Mouse (Mus musculus): ENCODE measurements around the gene Parvb. TPM values are rescaled to one million over a fixed set of nuclear protein-coding genes. Genes with fewer than 3 reads are reported as not detected.

Parvb gene
- total RNA-seq, 2 experiments from 2014 or later = 130 to 134 TPM

GRCm38 (mm10) chr15:84321544-84322174 lies 89.8 kb downstream of the Parvb start:
- no peak for DNase-seq (ENCODE audit: low spot score in 2 of 2)

GRCm38 (mm10) chr15:84323966-84324869 lies 92.4 kb downstream of the Parvb start, which contains the start of gene Parvg:
Gene Parvg (plus strand): TSS chr15:84324026.
- DNase-seq (ENCODE audit: low spot score in 2 of 2) = no peak

GRCm38 (mm10) chr15:84324870-84325553 lies 93.2 kb downstream of the Parvb start:
- DNase-seq (ENCODE audit: low spot score in 2 of 2) = no peak

GRCm38 (mm10) chr15:84325736-84326135 lies 93.9 kb downstream of the Parvb start:
- no peak for DNase-seq (ENCODE audit: low spot score in 2 of 2)

- no peak for DNase-seq (ENCODE audit: low spot score in 2 of 2)
Observed at GRCm38 (mm10) chr15:84328870-84329269, 97.0 kb downstream of the Parvb start.

- DNase-seq (ENCODE audit: low spot score in 2 of 2) = no peak
Observed at GRCm38 (mm10) chr15:84329940-84330339, 98.1 kb downstream of the Parvb start.

GRCm38 (mm10) chr15:84331066-84331612 lies 99.3 kb downstream of the Parvb start:
- DNase-seq (ENCODE audit: low spot score in 2 of 2) = no peak

GRCm38 (mm10) chr15:84336281-84336817 lies 104.5 kb downstream of the Parvb start:
- no peak for DNase-seq (ENCODE audit: low spot score in 2 of 2)

GRCm38 (mm10) chr15:84337599-84337998 lies 105.8 kb downstream of the Parvb start:
- DNase-seq (ENCODE audit: low spot score in 2 of 2) = no peak

GRCm38 (mm10) chr15:84340926-84341325 lies 109.1 kb downstream of the Parvb start:
- DNase-seq (ENCODE audit: low spot score in 2 of 2) = no peak

- DNase-seq (ENCODE audit: low spot score in 2 of 2) = no peak
Observed at GRCm38 (mm10) chr15:84348769-84349168, 116.9 kb downstream of the Parvb start.

- no peak for DNase-seq (ENCODE audit: low spot score in 2 of 2)
Observed at GRCm38 (mm10) chr15:84349915-84350738, 118.3 kb downstream of the Parvb start.

- DNase-seq (ENCODE audit: low spot score in 2 of 2) = no peak
Observed at GRCm38 (mm10) chr15:84351342-84351741, 119.5 kb downstream of the Parvb start.

GRCm38 (mm10) chr15:84351915-84352844 lies 120.3 kb downstream of the Parvb start:
- DNase-seq (ENCODE audit: low spot score in 2 of 2) = no peak

GRCm38 (mm10) chr15:84355081-84355480 lies 123.2 kb downstream of the Parvb start:
- no peak for DNase-seq (ENCODE audit: low spot score in 2 of 2)

- DNase-seq (ENCODE audit: low spot score in 2 of 2) = no peak
Observed at GRCm38 (mm10) chr15:84364746-84365145, 132.9 kb downstream of the Parvb start.

Data from gastrocnemius, postnatal 4 days (tissue).